Mouse (Mus musculus): Measurements from ENCODE around the gene Pigyl.
A peak's percentile ranks its signal among the peaks of the same experiment; 100 is the strongest.

GRCm38 (mm10) chr9:22138480-22138879 lies 18.2 kb upstream of the Pigyl start:
- peak; percentile 81 for TF ChIP-seq CTCF (IDR thresholded peaks at IDR 0.05; ENCODE audit: low read depth, low read length)
- no peak for TF ChIP-seq TAL1 (conservative IDR thresholded peaks at IDR 0.05; ENCODE audit: low read depth, low read length)
- no peak for TF ChIP-seq POLR2AphosphoS5 (IDR thresholded peaks at IDR 0.05; ENCODE audit: insufficient replicate concordance, low read depth, low read length)
- TF ChIP-seq GATA2 (IDR thresholded peaks at IDR 0.05; ENCODE audit: borderline replicate concordance, low read depth, low read length), result no peak
- TF ChIP-seq GATA1 (IDR thresholded peaks at IDR 0.05; ENCODE audit: borderline replicate concordance, low read length), result no peak

Measured in G1E (cell line).